Mouse (Mus musculus) induced T-regulatory cell, adult 2 months (primary cell): ENCODE results near the gene Tmem234.

ENCODE experiments used
- DNase-seq: peaks from one replicate; pipeline ENCODE4 v3.0.0-alpha.2; 2012; ENCODE audit warnings: low read depth

Tmem234 gene

GRCm38 (mm10) chr4:129600233-129601158, at the start of gene Tmem234, which contains the start of gene Eif3i:
TSS of gene Tmem234 (plus strand) at chr4:129600668.
TSS of gene Eif3i (minus strand) at chr4:129600648.
- peak; percentile 93 for DNase-seq

GRCm38 (mm10) chr4:129554512-129554911, 46.0 kb upstream of the Tmem234 start:
- peak; percentile 22 for DNase-seq

GRCm38 (mm10) chr4:129555421-129555861, 45.0 kb upstream of the Tmem234 start:
- DNase-seq = peak; percentile 51

GRCm38 (mm10) chr4:129555862-129556531, 44.5 kb upstream of the Tmem234 start:
- no peak for DNase-seq

- peak; percentile 91 for DNase-seq
Observed at GRCm38 (mm10) chr4:129556532-129557223, 43.8 kb upstream of the Tmem234 start.

DNA sequence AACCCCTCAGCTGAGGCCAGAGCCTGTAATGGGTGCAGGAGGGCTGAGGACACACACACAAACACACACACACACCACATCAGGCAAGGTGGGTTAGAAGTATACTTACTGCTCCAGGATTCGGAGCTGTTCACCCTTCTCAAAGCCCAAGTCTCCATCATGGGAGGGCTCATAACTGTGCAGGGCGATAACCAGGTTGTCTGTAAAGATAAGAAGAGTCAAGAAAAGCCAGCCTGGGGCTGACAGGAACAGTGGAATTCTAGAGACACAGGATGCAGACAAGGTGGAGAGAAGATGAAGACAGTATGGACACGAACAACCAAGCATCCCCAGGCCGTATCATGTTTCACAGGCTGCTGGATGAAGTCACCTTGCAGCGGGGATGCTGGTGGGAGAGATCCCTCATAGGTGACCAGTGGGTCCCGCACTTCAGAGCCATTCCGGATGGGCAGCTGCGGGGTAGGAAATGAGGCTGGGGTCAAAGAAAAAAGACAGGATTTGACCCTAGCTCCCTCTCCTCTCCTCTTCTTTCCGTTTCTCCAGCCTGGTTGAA, 43.1 kb upstream of the Tmem234 start:
- peak; percentile 46 for DNase-seq

DNA sequence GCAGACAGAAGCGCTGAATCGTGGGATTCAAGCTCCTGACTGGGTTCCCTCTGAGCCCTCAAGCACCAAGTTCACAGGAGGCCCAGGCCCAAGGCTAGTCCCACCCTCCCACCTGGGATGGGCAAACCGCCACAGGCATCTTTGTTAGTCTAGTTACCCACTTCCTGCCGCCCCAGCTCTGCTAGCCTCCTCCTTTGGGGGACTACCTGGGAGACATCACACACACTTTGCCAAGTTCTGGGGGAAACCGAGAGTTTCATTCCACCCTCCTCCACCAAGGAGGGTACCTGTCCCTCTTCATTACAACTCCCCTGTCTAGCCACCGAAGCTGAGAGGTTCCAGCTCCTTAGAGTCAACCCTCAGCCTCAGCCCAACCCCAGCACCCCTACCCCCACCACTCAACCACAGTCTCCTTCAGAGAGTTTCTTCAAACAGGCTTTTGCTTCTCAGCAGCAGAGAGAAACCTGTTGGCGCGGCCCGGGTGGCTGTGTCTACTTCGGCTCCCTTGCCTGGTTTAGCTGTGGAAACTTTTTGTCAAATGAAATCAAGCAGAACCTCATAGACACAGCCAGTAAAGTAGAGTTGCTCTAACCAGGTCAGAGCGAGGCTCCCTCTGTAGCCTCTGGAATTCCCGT, 42.0 kb upstream of the Tmem234 start:
- DNase-seq = peak; percentile 89

- peak; percentile 50 for DNase-seq
Observed at GRCm38 (mm10) chr4:129561184-129561583, 39.3 kb upstream of the Tmem234 start.

- DNase-seq = no peak
Observed at GRCm38 (mm10) chr4:129563718-129564117, 36.8 kb upstream of the Tmem234 start.

GRCm38 (mm10) chr4:129565139-129565538, 35.3 kb upstream of the Tmem234 start:
- DNase-seq = peak; percentile 63

DNA sequence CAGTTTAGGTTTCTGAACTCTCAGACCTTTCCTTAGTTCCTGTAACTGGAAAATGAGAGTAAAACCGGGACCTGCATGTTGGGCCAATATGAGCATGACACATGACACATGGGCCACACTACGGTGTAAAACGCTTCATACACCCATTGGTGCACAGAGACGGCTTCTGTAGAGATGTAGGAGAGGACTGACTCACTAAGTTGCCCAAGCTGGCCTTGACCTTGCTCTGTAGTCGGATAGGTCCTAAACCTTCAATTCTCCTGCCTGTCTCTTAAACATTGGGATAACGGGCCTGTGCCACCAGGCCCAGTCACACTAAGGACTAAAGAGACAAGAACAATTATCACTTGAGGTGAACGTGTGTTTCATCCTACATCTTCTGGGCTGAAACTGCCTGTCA, 32.1 kb upstream of the Tmem234 start:
- peak; percentile 49 for DNase-seq

- DNase-seq = peak; percentile 92
Observed at GRCm38 (mm10) chr4:129570028-129570427, 30.4 kb upstream of the Tmem234 start.

GRCm38 (mm10) chr4:129571551-129572084, 28.9 kb upstream of the Tmem234 start:
- peak; percentile 87 for DNase-seq

DNA sequence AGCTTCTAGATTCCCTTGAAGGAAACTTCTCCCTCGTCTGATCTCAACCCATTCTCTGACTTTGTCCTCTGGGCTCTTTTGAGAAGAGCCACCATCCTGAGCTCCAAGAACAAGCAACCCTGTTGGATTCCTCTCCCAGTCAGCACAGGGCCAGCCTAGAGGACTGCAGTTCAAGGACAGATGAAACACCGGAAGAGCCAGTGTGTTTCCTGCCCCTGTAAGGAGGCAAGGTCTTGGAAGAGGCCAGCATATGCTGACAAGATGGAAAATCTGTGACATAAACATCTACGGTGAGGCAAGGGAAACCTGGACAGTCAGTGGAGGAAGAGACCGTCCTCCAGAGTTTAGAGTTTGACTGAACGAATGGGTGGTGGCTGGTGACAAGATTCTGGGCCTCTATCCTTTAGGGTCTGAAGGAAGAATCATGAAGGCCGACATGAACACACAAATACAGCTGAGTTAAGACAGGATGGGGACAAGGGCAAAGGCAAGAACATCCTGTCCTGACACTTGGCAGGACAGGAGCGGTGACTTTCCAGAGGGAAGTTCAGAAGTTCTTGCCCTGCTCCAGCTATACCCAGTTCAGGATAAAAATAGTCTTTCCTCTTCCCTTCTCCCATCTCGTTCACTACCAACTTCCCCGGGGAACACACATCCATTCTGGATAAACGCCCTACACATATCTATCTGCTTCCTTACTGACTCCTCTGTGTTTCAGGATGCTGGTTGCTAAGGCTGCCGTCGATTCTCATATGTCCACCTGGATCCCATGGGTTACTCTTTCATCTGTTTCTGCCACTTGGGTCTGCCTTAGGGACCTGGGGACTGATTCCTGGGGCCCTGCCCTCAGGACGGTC, 28.0 kb upstream of the Tmem234 start:
- peak; percentile 87 for DNase-seq

- DNase-seq = no peak
Observed at GRCm38 (mm10) chr4:129573093-129573370, 27.4 kb upstream of the Tmem234 start.

GRCm38 (mm10) chr4:129573430-129573829, 27.0 kb upstream of the Tmem234 start, which contains the start of gene Lck:
TSS of gene Lck (minus strand) at chr4:129573641.
- DNase-seq = peak; percentile 91

GRCm38 (mm10) chr4:129575171-129575844, 25.2 kb upstream of the Tmem234 start:
- peak; percentile 98 for DNase-seq

DNA sequence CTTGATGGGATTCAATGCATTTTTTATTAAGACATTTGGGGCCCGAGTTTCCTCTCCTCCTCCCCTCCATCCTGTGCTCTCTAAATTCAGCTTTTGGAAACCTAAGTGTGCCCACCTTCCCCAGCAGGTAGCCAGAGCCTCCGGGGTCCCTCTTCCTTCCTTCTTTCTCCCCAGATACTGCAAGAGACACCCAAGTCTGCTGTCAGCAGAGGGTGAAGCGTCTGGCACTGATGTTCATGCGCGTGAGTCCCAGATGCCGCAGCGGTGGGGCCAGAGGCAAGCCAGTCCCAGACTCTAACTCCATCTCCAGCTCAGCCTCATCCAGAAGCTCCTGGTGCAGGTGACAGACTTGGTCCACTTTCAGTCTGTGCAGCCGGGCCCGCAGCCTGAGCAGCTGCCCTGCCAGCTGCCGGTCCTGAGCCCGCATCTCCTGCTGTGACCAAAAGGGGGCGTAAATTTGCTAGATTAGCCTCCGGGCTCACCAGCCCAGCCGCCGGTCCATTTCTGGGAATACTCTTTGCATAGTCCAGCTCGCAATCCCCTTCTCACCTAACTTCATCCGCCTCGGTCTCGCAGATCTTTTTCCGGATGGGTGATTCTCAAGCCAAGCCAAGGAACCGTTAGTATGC, 23.5 kb upstream of the Tmem234 start:
- peak; percentile 78 for DNase-seq

DNA sequence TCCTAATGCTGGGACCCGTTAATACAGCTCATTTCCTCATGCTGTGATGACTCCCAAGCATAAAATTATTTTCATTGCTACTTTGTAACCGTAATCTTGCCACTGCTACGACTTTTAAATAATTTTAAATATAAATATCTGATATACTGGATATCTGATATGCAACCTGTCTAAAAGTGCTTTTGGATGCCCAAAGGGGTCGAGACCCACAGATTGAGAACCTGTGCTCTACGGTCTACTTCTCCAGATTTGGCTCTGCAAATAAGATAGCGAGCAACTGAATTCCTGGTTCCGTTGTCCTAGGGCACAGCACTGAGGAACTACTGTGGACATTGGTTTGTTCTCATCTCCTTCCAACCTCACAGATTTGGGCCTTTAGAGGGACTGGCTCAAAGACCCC, 22.8 kb upstream of the Tmem234 start:
- no peak for DNase-seq
